Comparison of ENCODE assay signal across 7 mouse cellular contexts in the genomic region with DNA sequence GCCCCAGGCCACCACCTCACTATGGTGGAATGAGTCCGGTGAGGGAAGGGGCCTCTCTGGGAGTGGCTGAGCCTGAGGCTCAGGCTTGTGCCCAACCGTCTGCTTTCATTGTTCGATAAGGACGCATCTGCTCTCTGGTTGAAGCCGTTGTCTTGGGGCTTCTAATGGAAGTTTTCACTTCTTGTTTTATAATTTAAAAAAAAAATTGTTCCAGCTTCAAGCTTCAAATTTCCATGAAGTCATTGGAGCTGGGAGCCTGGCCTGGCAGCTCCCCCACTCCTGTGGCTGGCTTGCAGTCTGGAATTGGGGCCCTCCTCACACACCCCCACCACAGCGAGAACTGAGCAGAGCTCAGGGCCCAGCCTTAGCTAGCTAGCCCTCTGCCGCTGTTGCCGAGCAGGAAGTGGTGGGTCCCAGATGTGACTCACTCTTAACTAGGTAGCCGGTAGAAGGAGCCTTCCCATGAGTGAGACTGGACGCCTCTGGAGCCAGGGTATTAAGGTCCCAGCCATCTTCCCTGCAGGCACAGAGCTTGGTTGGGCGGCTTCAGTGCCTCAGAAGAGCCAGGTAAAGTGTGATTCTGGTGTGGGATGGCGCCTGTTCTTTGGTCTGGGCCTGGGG. TPM values are rescaled to one million over a fixed set of nuclear protein-coding genes. Genes with fewer than 3 reads are reported as not detected.
DNase-seq lines count a peak whose midpoint lies in the region; ATAC-seq lines count a peak whose summit lies in the region.

No protein-coding gene starts in this region.

- peak; percentile 24 for DNase-seq in R1 (ENCODE audit: low read depth, low spot score)
- DNase-seq in heart, postnatal 10 days = peak; percentile 61 to 67
- no peak for DNase-seq in adrenal gland, postnatal 10 days
- DNase-seq in adrenal gland, adult 8-10 months = no peak
- no peak for DNase-seq in adrenal gland, adult 2 months

- intact Hi-C loops in heart, postnatal 10 days (cut with DNase I) = no loop called here

- ATAC-seq in CD4-positive, CD25-positive, alpha-beta regulatory T cell, adult 4 months = peak; percentile 84
- peak; percentile 80 for ATAC-seq in megakaryocyte-erythroid progenitor cell, adult 5-6 weeks (replicated peaks; ENCODE audit: low FRiP score, low TSS enrichment, poor library complexity, severe bottlenecking)

RNA-seq across cellular contexts. Expression of a gene that starts 16.5 kb away (rescaled TPM):
- polyA plus RNA-seq in CD4-positive, CD25-positive, alpha-beta regulatory T cell, adult 4 months (2017; shearing (Covaris generic)) = 100 to 1,000 TPM in 1 of 2 experiments, 10 to 100 TPM in 1; 79.4 to 143 TPM
- total RNA-seq in heart, postnatal 10 days (2021) = 10 to 100 TPM in 1 of 2 experiments, 1 to 10 TPM in 1; 8.5 to 10.5 TPM
- 60.4 and 66.1 TPM in 2 replicates for total RNA-seq in megakaryocyte-erythroid progenitor cell, adult 5-6 weeks (2014; fragmentation: Nextera tagmentation)
- total RNA-seq in megakaryocyte-erythroid progenitor cell, adult 5-6 weeks (2017) = 48.0 and 48.9 TPM in 2 replicates
- 10 to 100 TPM in 1 of 2 experiments, 1 to 10 TPM in 1; 8.1 to 10.1 TPM for total RNA-seq in adrenal gland, postnatal 10 days (2021)
- total RNA-seq in adrenal gland, adult 8-10 months (2022) = 10 to 100 TPM in 2 of 4 experiments, 1 to 10 TPM in 2; 6.4 to 28.7 (median 14.2) TPM
- total RNA-seq in adrenal gland, adult 2 months (2021) = 10 to 100 TPM in 1 of 2 experiments, 1 to 10 TPM in 1; 4.8 to 18.6 TPM
- polyA plus RNA-seq in adrenal gland, adult 2 months (2012; rRNA removed) = 8.7 and 11.3 TPM in 2 replicates

Comparison
In these comparisons a context has a peak if more than half of its experiments do, and no peak if none do; other contexts are left out.
1. DNase-seq: peak in R1 (single experiment) and heart, postnatal 10 days (2 of 2); none in adrenal gland, postnatal 10 days (single experiment), adrenal gland, adult 8-10 months (single experiment) and adrenal gland, adult 2 months (single experiment).